ENCODE assay signal across 13 mouse cellular contexts in genomic region chr4:148284219-148284618, GRCm38 (mm10). TPM values are rescaled to one million over a fixed set of nuclear protein-coding genes. Genes with fewer than 3 reads are reported as not detected.
DNase-seq lines count a peak whose midpoint lies in the region; ATAC-seq lines count a peak whose summit lies in the region.
"Had no signal": no experiment of that assay in that cellular context is flagged by ENCODE, and none has a peak within 500 bp of the region (broad histone marks: within the 10 kb centered on the region; RNA-seq: fewer than 3 reads in every experiment).

No protein-coding gene starts in this region.

- intact Hi-C loops in left cerebral cortex, postnatal 36 days (cut with DNase I) = no loop called here

- DNase-seq in left cerebral cortex, postnatal 36 days (ENCODE audit: low spot score in 2 of 2) = peak; percentile 23 to 31
- no peak for DNase-seq in left cerebral cortex, adult 8-10 months (ENCODE audit: low spot score in 2 of 2)
- DNase-seq: adrenal gland, postnatal 10 days; heart, adult 2 months; heart, postnatal 4 days; layer of hippocampus, adult 9-11 months; liver had no signal

- no peaks in the 10 kb centered on the region for H3K36me3 ChIP-seq in forebrain, embryonic 15.5 days
- 0 out of 2 replicates have a peak, but pooled peaks cover 5% of the 10 kb centered on the region for H3K36me3 ChIP-seq in hindbrain, embryonic 12.5 days
- no peaks in the 10 kb centered on the region for H3K36me3 ChIP-seq in neural tube, embryonic 14.5 days (ENCODE audit: control insufficient read depth, insufficient read depth, low read length)
- H3K36me3 ChIP-seq: kidney, embryonic 15.5 days had no signal

- H3K4me3 ChIP-seq in forebrain, embryonic 15.5 days = peak overlapping the region; percentile 17
- peak overlapping the region; percentile 57 for H3K4me3 ChIP-seq in hindbrain, embryonic 12.5 days
- peak overlapping the region; percentile 51 for H3K4me3 ChIP-seq in neural tube, embryonic 14.5 days (ENCODE audit: low read depth, low read length)
- H3K4me3 ChIP-seq: heart, adult 2 months; kidney, embryonic 15.5 days had no signal

- WGBS in forebrain, embryonic 15.5 days = 42% methylated on average over 13 of the region's 13 CpGs
- 26% methylated on average over 13 of the region's 13 CpGs for WGBS in hindbrain, embryonic 12.5 days
- WGBS in neural tube, embryonic 14.5 days = 12% methylated on average over 13 of the region's 13 CpGs

- H3K27me3 ChIP-seq in forebrain, embryonic 15.5 days = no peaks in the 10 kb centered on the region
- H3K27me3 ChIP-seq in hindbrain, embryonic 12.5 days = peaks cover 19% of the 10 kb centered on the region
- no peaks in the 10 kb centered on the region for H3K27me3 ChIP-seq in neural tube, embryonic 14.5 days (ENCODE audit: control insufficient read depth, insufficient read depth, low read length)

- H3K9ac ChIP-seq in forebrain, embryonic 15.5 days (replicated peaks) = peak overlapping the region; percentile 29
- H3K9ac ChIP-seq in hindbrain, embryonic 12.5 days = peak overlapping the region; percentile 39
- peak overlapping the region; percentile 51; the same call in 1 of the 2 replicates for H3K9ac ChIP-seq in neural tube, embryonic 14.5 days (replicated peaks; ENCODE audit: low read depth, low read length)
- H3K9ac ChIP-seq: kidney, embryonic 15.5 days had no signal

- no peaks in the 10 kb centered on the region for H3K9me3 ChIP-seq in forebrain, embryonic 15.5 days
- H3K9me3 ChIP-seq in hindbrain, embryonic 12.5 days (replicated peaks) = no peaks in the 10 kb centered on the region
- no peaks in the 10 kb centered on the region for H3K9me3 ChIP-seq in neural tube, embryonic 14.5 days (ENCODE audit: control insufficient read depth, low read length)
- H3K9me3 ChIP-seq: kidney, embryonic 15.5 days had no signal

- peak overlapping the region; percentile 66 for H3K27ac ChIP-seq in forebrain, embryonic 15.5 days (replicated peaks)
- H3K27ac ChIP-seq in hindbrain, embryonic 12.5 days = peak overlapping the region; percentile 44; the same call in 1 of the 2 replicates
- H3K27ac ChIP-seq in neural tube, embryonic 14.5 days (ENCODE audit: low read depth, low read length) = peak overlapping the region; percentile 75
- H3K27ac ChIP-seq: heart, adult 2 months; kidney, embryonic 15.5 days had no signal

- peak overlapping the region; percentile 71 for H3K4me2 ChIP-seq in forebrain, embryonic 15.5 days (replicated peaks)
- H3K4me2 ChIP-seq in hindbrain, embryonic 12.5 days (replicated peaks) = peak overlapping the region; percentile 68
- H3K4me2 ChIP-seq in neural tube, embryonic 14.5 days (ENCODE audit: low read depth, low read length) = peak overlapping the region; percentile 92
- H3K4me2 ChIP-seq: kidney, embryonic 15.5 days had no signal

- no peak for ATAC-seq in forebrain, embryonic 15.5 days (replicated peaks)
- no peak for ATAC-seq in hindbrain, embryonic 12.5 days (ENCODE audit: low FRiP score)
- ATAC-seq in neural tube, embryonic 14.5 days (ENCODE audit: low read depth) = no peak
- no peak for ATAC-seq in monocyte, adult 5-6 weeks (replicated peaks; ENCODE audit: insufficient number of reproducible peaks, low FRiP score, low TSS enrichment, poor library complexity, severe bottlenecking)
- ATAC-seq in erythroblast, adult 5-6 weeks (replicated peaks; ENCODE audit: low FRiP score, poor library complexity, severe bottlenecking) = no peak

- H3K4me1 ChIP-seq in forebrain, embryonic 15.5 days = peaks cover 48% of the 10 kb centered on the region
- H3K4me1 ChIP-seq in hindbrain, embryonic 12.5 days = peaks cover 33% of the 10 kb centered on the region
- peaks cover 25% of the 10 kb centered on the region for H3K4me1 ChIP-seq in neural tube, embryonic 14.5 days (ENCODE audit: control insufficient read depth, insufficient read depth, low read length)

RNA-seq across cellular contexts. Expression of gene Disp3, which starts 3.5 kb away (rescaled TPM):
- 10 to 100 TPM; 24.3 to 34.8 TPM for total RNA-seq in left cerebral cortex, postnatal 36 days (2021)
- total RNA-seq in left cerebral cortex, adult 8-10 months (2022) = 10 to 100 TPM; 23.4 to 28.3 (median 26.2) TPM
- 11.5 and 14.4 TPM in 2 replicates for polyA plus RNA-seq in forebrain, embryonic 15.5 days (2015; fragmentation: Nextera tagmentation; extraction: Ambion mirVana)
- polyA plus RNA-seq in hindbrain, embryonic 12.5 days (2016; fragmentation: Nextera tagmentation; extraction: Ambion mirVana) = 13.2 and 14.7 TPM in 2 replicates
- 19.5 and 19.9 TPM in 2 replicates for polyA plus RNA-seq in neural tube, embryonic 14.5 days (2014; fragmentation: Nextera tagmentation; extraction: Ambion mirVana)
- total RNA-seq in monocyte, adult 5-6 weeks (2017) = not detected in 3 replicates
- not detected in 2 replicates for total RNA-seq in erythroblast, adult 5-6 weeks (2015; ENCODE audit: low replicate concordance)
- not detected in 2 replicates for total RNA-seq in erythroblast, adult 5-6 weeks (2017; ENCODE audit: low replicate concordance)
- total RNA-seq: heart, adult 2 months had no signal
- polyA plus RNA-seq: heart, adult 2 months had no signal

Comparison
In these comparisons a context has a peak if more than half of its experiments do, and no peak if none do; other contexts are left out.
1. DNase-seq: peak in left cerebral cortex, postnatal 36 days (2 of 2); none in left cerebral cortex, adult 8-10 months (0 of 2).
2. RNA of gene Disp3, which starts 3.5 kb away (total RNA-seq): 24.3 to 34.8 TPM in left cerebral cortex, postnatal 36 days and 23.4 to 28.3 TPM in left cerebral cortex, adult 8-10 months; not detected in monocyte, adult 5-6 weeks and not detected in erythroblast, adult 5-6 weeks; every median in the first group is over 10 times any median in the second.
3. Peak in every context shown above with its lines, with median percentiles within 50 percentile points of each other: H3K27ac ChIP-seq, H3K4me2 ChIP-seq, H3K4me3 ChIP-seq and H3K9ac ChIP-seq.